Mouse (Mus musculus) gastrocnemius, postnatal 25 days (tissue): Measurements from ENCODE around the gene Rnf166. TPM values are rescaled to one million over a fixed set of nuclear protein-coding genes. Genes with fewer than 3 reads are reported as not detected.

Source experiments
- DNase-seq: peaks from one replicate; pipeline ENCODE4 v3.0.0; 2022
- total RNA-seq, 2 experiments: library from RNA; stranded (reverse); gene quantifications; 1 replicate in 1 of 2; 2 replicates in 1 of 2; pipeline ENCODE4 v1.2.3; 2021

Gene Rnf166
- total RNA-seq, 2 experiments from 2014 or later: 24.7 to 30.7 TPM

- DNase-seq: no peak
Measured at GRCm38 (mm10) chr8:122469965-122470364, 5.9 kb downstream of the Rnf166 start.

DNA sequence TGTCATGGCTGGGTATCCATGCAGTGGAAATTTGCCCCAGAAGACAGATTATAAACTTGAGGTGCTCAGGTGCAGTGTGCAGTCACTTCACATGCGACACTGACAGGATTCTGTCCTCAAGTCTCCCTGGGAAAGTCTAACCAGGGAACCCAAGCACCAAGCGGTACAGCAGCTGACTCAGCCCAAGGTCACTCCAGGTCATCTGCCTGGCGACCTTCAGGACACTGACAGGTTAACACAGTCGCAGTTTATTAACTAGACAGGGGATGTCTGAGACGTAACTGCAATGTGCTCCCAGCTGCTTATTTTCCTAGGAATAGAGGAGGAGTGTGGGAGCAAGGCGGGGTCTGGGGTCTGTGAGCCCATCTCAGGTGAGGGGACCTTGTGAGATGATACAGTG lies 6.5 kb downstream of the Rnf166 start:
- DNase-seq: no peak

- DNase-seq: no peak
Measured at GRCm38 (mm10) chr8:122467816-122468215, 8.0 kb downstream of the Rnf166 start.

GRCm38 (mm10) chr8:122464985-122465384 lies 10.9 kb downstream of the Rnf166 start:
- DNase-seq: no peak

- DNase-seq: no peak
Measured at GRCm38 (mm10) chr8:122463651-122464640, 11.9 kb downstream of the Rnf166 start.

DNA sequence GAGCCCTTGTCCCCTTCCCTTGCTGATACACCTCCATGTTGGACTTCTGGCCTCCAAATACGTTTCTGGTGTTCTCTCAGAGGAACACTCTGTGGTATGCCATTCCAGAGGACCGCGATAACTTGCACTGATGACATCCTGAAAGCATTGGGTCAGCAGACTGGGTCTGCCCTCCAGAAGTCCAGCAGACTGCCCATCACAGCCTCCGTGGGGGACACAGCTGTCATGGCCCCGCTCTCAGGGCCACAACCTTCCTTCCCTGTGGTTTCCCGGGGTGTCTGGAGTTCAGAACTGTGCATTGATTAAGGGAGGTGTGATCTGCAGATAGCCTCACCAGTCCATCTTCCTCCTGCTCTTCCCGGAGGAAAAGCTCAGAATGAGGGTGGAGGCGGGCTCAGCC lies 13.4 kb downstream of the Rnf166 start:
- DNase-seq: no peak

- no peak for DNase-seq
Measured at GRCm38 (mm10) chr8:122461473-122462148, 14.3 kb downstream of the Rnf166 start.

GRCm38 (mm10) chr8:122460524-122461472 lies 15.1 kb downstream of the Rnf166 start, which contains the start of gene Snai3:
Snai3 (minus strand) TSS chr8:122460733.
- DNase-seq: peak; percentile 78

DNA sequence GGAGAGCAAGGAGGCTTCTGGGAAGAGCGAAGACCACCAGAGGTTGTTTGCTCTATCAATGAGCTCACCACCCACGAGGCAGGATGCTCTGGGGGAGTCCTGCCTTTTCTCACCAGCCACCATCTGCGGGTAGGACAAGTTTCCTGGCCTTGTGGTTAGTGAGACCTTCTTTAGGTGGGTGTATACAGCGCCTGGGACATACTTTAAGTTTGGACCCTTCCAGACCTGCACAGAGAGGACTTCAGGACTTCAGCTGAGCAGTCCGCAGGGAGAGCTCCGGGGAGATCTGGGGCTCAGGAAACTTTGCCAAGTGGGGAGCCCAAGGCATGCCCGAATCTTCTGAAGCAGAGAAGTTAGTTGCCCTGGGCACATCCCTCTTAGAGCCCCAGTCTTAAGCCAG lies 15.9 kb downstream of the Rnf166 start:
- no peak for DNase-seq

GRCm38 (mm10) chr8:122459218-122459900 lies 16.5 kb downstream of the Rnf166 start:
- no peak for DNase-seq

DNA sequence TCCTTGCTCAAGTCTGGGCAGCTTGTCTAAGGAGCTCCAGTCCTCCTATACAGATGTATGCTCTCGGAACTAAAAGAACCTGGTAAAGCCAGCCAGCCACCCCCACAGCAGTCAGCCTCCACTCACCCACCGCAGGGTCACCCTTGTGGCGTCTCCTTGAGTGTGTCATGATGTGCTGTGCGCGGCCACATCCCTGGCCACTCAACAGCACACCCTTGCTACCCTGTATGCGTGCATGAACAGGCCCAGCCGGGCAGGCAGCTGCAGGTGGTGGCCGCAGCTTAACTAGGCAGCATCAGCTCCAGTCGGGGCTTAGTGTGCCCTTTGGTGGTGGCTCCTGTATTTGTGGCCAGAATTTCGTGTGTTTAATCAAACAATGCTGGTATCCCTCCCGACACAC lies 18.7 kb downstream of the Rnf166 start:
- no peak for DNase-seq

DNA sequence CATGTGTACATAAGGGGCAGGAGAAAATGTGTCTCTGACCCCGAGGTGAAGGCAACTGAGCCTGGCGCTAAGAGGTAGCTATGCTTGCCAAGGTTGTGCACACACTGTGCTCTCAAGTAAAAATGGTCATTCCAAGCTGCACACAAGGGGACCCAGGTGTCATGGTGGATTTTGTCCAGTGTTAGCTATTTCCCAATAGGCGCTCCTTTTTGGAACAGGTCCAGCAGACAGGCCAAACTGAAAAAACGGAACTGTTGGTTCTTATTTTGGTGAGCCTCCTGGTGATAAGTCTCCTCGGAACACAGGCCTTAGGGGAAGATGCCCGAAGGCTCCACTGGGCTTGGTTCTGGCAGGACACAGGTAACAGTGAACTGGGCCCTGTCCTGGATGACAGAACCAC lies 21.5 kb downstream of the Rnf166 start:
- DNase-seq: no peak

- DNase-seq: peak; percentile 73
Measured at GRCm38 (mm10) chr8:122452154-122452553, 23.7 kb downstream of the Rnf166 start.

GRCm38 (mm10) chr8:122451161-122451703 lies 24.6 kb downstream of the Rnf166 start:
- peak; percentile 79 for DNase-seq

DNA sequence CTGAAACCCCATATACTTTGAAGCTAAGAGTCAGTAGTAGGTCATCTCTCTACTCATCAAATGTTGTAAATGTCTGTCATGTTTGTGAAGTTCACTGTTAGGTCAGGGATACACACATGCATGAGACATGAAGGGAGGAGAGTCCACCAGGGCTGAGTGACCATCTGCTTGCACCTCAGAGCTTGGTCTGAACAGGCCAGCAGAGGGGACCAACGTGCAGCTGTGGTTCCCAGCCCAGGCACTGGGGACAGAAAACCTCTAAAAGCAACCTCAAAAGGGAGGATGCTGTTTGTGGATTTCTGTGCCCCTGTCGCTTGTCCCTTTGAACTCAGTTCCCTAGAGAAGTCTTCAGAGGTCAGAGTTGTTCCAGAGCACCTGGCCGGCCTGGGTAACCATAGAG lies 30.7 kb downstream of the Rnf166 start:
- DNase-seq: no peak

DNA sequence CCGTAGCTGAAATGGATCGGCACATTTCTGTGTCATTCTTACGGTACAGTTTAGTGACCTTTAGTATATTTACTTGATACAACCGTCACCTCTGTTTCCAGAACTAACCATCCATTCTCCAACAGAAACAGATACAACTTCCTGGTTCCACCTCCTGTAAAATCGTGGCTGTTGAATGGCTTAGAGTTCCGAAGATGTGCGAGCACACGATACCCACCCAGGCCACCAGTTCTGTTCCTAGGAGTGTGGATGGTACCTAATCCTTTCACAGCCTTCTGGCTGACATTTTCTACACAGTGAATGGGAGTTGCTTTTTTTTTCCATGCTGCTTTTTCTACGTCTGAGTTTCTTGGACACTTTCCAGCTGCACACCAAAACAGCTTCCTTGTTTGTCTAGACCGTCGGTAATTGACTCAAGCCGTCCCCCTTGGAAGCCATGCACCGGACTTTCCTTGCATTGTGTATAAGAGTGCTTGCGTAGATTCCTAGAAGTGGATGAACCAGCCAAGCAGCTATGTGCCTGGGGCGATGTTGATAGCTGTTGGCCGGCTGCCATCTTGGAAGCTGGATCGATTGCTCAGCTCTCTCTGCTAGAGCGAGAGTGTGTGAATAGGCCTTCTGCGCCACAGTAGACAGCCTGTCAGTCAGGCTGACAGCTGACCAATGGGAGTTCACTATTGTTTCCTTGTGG lies 31.7 kb downstream of the Rnf166 start:
- DNase-seq: peak; percentile 84

DNA sequence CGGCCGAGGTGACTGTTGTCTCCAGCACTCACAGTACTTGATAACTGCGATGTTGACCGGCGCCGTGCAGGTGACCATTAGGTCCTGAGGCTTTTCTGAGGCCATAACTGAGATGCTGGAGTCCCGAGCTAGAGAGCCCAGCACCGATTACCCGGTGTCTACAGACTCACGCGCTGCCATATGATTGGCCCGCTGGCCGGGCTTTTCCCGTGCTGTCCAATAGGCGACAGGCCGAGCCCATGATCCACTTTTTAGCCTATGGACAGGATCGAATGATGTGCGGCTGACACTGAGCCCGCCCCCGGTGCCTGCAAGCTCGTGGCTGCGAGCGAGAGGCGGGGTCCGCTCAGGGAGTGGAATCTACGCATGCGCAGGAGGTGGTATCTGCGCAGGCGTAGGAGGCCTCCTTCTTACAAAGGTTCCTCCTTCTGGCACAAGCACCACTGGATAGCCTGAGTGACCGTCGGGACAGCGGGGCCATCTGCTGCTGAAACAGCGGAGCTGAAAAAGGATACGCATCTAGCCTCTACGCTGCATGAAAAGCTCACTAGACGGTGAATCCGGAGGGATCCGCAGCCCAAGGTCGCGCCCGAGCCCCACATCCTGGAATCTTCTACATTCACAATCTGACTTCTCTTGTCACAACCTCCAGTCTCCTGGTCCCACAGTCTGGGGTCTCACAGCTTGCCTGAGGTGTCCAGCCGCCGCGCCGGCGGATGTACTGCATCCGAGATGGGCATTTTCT lies 32.4 kb downstream of the Rnf166 start, which contains the start of gene Mvd:
Gene Mvd, minus strand, starts transcription at position 161 of the 745 bp plus-strand sequence.
- DNase-seq: peak; percentile 100

DNA sequence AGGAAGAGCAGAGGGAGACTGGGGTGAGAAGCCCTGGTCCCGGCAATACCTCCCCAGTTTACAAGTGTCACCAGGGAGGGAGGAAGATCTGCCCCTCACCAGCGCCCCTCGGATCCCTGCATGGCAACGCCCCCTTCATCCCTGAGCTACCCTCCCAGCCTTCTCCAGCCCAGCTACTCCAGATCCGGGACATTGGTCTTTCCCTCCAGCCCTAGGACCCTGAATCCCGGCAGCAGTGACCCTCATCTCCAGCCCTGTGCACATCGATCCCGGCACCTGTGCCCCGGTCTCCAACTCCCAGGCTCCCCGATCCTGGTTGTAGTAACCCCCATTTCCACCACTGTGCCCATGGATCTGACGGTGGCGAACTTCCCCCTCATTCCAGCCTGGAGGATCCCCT lies 33.1 kb downstream of the Rnf166 start:
- no peak for DNase-seq

DNA sequence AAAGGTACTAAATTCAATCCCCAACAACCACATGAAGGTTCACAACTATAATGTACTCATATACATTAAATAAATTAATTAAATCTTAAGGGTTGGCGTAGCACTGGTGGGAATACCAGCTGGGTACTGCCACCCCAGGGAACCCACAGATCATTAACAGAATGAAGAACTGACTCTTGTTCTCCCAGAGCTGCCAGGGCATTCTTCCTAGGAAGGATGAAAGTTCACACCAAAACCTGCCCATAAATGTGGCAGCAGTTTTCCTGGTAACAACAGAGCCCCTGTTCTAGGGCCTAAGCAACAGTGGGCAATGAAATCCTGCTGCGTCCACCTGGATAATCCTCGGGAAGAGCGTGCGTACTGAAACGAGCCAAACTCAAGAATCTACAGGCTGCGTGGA lies 33.5 kb downstream of the Rnf166 start:
- DNase-seq: no peak

- DNase-seq: no peak
Measured at GRCm38 (mm10) chr8:122441326-122441725, 34.5 kb downstream of the Rnf166 start.
